Mouse (Mus musculus) embryonic facial prominence, embryonic 14.5 days (tissue): ENCODE data around the gene Gm44579. TPM values are rescaled to one million over a fixed set of nuclear protein-coding genes. Genes with fewer than 3 reads are reported as not detected.

Source experiments
- ATAC-seq: fragments of 200-750 bp; cut with Nextera tagmentation; 2 replicates; pipeline ENCODE4 v1.8.0; 2017; ENCODE audit warnings: low read depth, moderate number of reproducible peaks, moderate TSS enrichment
- DNase-seq: peaks from one replicate; pipeline ENCODE4 v3.0.0-alpha.2; 2015; ENCODE audit warnings: low spot score
- H3K27ac ChIP-seq: fragments of 300-500 bp; sonication (generic); replicated peaks from 2 replicates; pipeline ENCODE4 v1.5.1; 2014; ENCODE audit warnings: low read depth, mild to moderate bottlenecking, low read length, moderate library complexity
- H3K27me3 ChIP-seq: fragments of 300-500 bp; sonication (generic); replicated peaks from 2 replicates; pipeline ENCODE4 v1.6.1; 2014; ENCODE audit warnings: low read length; ENCODE audit not compliant: control insufficient read depth, insufficient read depth
- H3K36me3 ChIP-seq: fragments of 300-500 bp; sonication (generic); 2 replicates; pipeline ENCODE4 v1.6.1; 2014; ENCODE audit warnings: low read length, mixed read lengths; ENCODE audit not compliant: control insufficient read depth, insufficient read depth
- H3K4me1 ChIP-seq: fragments of 300-500 bp; sonication (generic); 2 replicates; pipeline ENCODE4 v1.6.1; 2014; ENCODE audit warnings: antibody characterized with exemption, low read length; ENCODE audit not compliant: control insufficient read depth, insufficient read depth
- H3K4me2 ChIP-seq: fragments of 300-500 bp; sonication (generic); 2 replicates; pipeline ENCODE4 v1.6.1; 2014; ENCODE audit warnings: low read depth, mild to moderate bottlenecking, low read length, moderate library complexity, mixed read lengths
- H3K4me3 ChIP-seq: fragments of 300-500 bp; sonication (generic); 2 replicates; pipeline ENCODE4 v1.5.1; 2014; ENCODE audit warnings: low read depth, mild to moderate bottlenecking, low read length
- H3K9ac ChIP-seq: fragments of 300-500 bp; sonication (generic); 2 replicates; pipeline ENCODE4 v1.6.1; 2014; ENCODE audit warnings: low read depth, mild to moderate bottlenecking, low read length, moderate library complexity, mixed read lengths
- H3K9me3 ChIP-seq: fragments of 300-500 bp; sonication (generic); 2 replicates; pipeline ENCODE4 v1.6.1; 2016; ENCODE audit warnings: low read length; ENCODE audit not compliant: control insufficient read depth
- WGBS: fragments of 180-500 bp; shearing (Covaris S2); extraction: QIAGEN DNeasy Blood & Tissue Kit; methylation state at CpG from one replicate; pipeline ENCODE4 v1.1.7; 2014; 5-methylcytosine and 5-hydroxymethylcytosine counted together
- polyA plus RNA-seq: library from polyadenylated mRNA; unstranded; fragments of >200 nt; fragmentation: Nextera tagmentation; extraction: Ambion mirVana; gene quantifications from 2 replicates; pipeline ENCODE4 v1.2.1, GENCODE M21; 2014

Gene Gm44579
- not detected in 2 replicates for polyA plus RNA-seq

GRCm38 (mm10) chr15:98220877-98221276 lies at the start of gene Gm44579, which contains the start of gene Olfr287:
Gene Gm44579 (minus strand): TSS chr15:98220977.
Gene Olfr287 (minus strand): TSS chr15:98221056.
- Histone ChIP-seq H3K4me3 (no peak within 1 kb of the TSS), H3K27ac (no peak within 1 kb of the TSS), H3K4me2 (no peak within 1 kb of the TSS), H3K9ac (no peak within 1 kb of the TSS), H3K27me3 (no peaks in the 10 kb centered on the region), H3K9me3 (no peaks in the 10 kb centered on the region), H3K36me3 (no peaks in the 10 kb centered on the region), H3K4me1 (no peaks in the 10 kb centered on the region)
- ATAC-seq (no peak), DNase-seq (no peak)
- 68% methylated on average over 3 of the region's 4 CpGs for WGBS

- ATAC-seq (no peak), DNase-seq (no peak)
- no peak overlapping the region for H3K9ac ChIP-seq
- no peaks in the 10 kb centered on the region for H3K36me3 ChIP-seq
- H3K9me3 ChIP-seq, result no peaks in the 10 kb centered on the region
- H3K4me3 ChIP-seq, result no peak overlapping the region
- no peak overlapping the region for H3K27ac ChIP-seq
- no peak overlapping the region for H3K4me2 ChIP-seq
- H3K27me3 ChIP-seq, result no peaks in the 10 kb centered on the region
- WGBS, result 81% methylated on average over 7 of the region's 7 CpGs
- no peaks in the 10 kb centered on the region for H3K4me1 ChIP-seq
Observed at GRCm38 (mm10) chr15:98257776-98258175, 37.0 kb upstream of the Gm44579 start.

DNA sequence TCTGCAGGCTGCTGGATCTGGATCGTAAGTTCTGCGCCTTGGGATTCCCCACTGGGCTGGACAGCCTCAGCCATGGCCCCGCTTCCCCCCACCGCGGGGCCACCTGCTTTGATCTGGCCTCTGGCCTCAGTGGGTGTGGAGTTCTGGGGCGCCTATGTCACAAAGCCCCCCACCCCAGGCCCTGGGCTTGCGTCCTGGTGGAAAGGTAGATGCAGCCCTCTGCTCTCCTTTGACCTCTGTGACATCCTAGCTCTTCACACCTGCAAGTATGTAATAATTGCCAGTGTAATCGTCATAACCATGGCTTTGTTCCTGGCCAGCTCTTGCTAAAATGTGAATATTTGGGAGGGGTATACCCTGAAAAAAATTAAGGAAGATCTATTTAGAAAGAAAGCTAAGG lies 36.4 kb upstream of the Gm44579 start, which contains the start of gene H1fnt:
TSS of gene H1fnt (minus strand) at position 101 of the 400 bp plus-strand sequence.
- no peak within 1 kb of the TSS for H3K4me2 ChIP-seq
- WGBS, result 75% methylated on average over 8 of the region's 8 CpGs
- no peaks in the 10 kb centered on the region for H3K36me3 ChIP-seq
- no peak within 1 kb of the TSS for H3K9ac ChIP-seq
- DNase-seq (no peak), ATAC-seq (no peak)
- H3K27me3 ChIP-seq, result no peaks in the 10 kb centered on the region
- H3K9me3 ChIP-seq, result no peaks in the 10 kb centered on the region
- no peak within 1 kb of the TSS for H3K4me3 ChIP-seq
- no peaks in the 10 kb centered on the region for H3K4me1 ChIP-seq
- H3K27ac ChIP-seq, result no peak within 1 kb of the TSS

- H3K27ac ChIP-seq, result no peak overlapping the region
- no peaks in the 10 kb centered on the region for H3K9me3 ChIP-seq
- DNase-seq (no peak), ATAC-seq (no peak)
- no peaks in the 10 kb centered on the region for H3K4me1 ChIP-seq
- H3K9ac ChIP-seq, result no peak overlapping the region
- 92% methylated on average over 13 of the region's 13 CpGs for WGBS
- H3K4me3 ChIP-seq, result no peak overlapping the region
- no peaks in the 10 kb centered on the region for H3K36me3 ChIP-seq
- H3K27me3 ChIP-seq, result no peaks in the 10 kb centered on the region
- H3K4me2 ChIP-seq, result no peak overlapping the region
Observed at GRCm38 (mm10) chr15:98256271-98256670, 35.5 kb upstream of the Gm44579 start.

GRCm38 (mm10) chr15:98235442-98235841 lies 14.7 kb upstream of the Gm44579 start:
- 88% methylated on average over 4 of the region's 4 CpGs for WGBS
- H3K27me3 ChIP-seq, result no peaks in the 10 kb centered on the region
- H3K4me2 ChIP-seq, result no peak overlapping the region
- no peaks in the 10 kb centered on the region for H3K36me3 ChIP-seq
- DNase-seq (no peak), ATAC-seq (no peak)
- no peak overlapping the region for H3K4me3 ChIP-seq
- no peak overlapping the region for H3K9ac ChIP-seq
- H3K27ac ChIP-seq, result no peak overlapping the region
- H3K4me1 ChIP-seq, result no peaks in the 10 kb centered on the region
- H3K9me3 ChIP-seq, result no peaks in the 10 kb centered on the region

GRCm38 (mm10) chr15:98234350-98234749 lies 13.6 kb upstream of the Gm44579 start, which contains the start of gene Olfr286:
Gene Olfr286 (minus strand): TSS chr15:98234450.
- Histone ChIP-seq H3K4me1 (no peaks in the 10 kb centered on the region), H3K4me3 (no peak within 1 kb of the TSS), H3K4me2 (no peak within 1 kb of the TSS), H3K27ac (no peak within 1 kb of the TSS), H3K27me3 (no peaks in the 10 kb centered on the region), H3K9me3 (no peaks in the 10 kb centered on the region), H3K36me3 (no peaks in the 10 kb centered on the region), H3K9ac (no peak within 1 kb of the TSS)
- DNase-seq (no peak), ATAC-seq (no peak)
- 79% methylated on average over 4 of the region's 4 CpGs for WGBS

DNA sequence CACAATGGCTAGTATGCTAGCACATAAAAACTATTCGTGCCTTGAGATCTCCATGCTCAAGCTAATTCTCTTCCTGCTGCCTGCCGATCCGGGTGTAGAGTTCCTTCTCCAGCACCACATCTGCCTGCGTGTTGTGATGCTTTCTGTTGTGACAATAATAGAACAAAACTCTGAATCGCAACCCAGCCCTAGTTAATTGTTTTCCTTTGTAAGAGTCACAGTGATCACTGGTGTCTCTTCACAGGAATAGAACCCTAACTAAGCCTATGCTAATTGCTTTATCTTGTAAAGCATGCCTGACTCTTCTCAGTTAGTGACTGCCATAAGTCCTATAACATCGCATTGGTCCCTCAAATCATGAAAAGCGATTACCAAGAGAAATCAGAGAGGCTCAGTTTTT lies 5.3 kb upstream of the Gm44579 start:
- ATAC-seq, result no peak
- Histone ChIP-seq H3K9ac (no peak overlapping the region), H3K9me3 (no peaks in the 10 kb centered on the region), H3K27me3 (no peaks in the 10 kb centered on the region), H3K36me3 (no peaks in the 10 kb centered on the region), H3K27ac (no peak overlapping the region), H3K4me1 (no peaks in the 10 kb centered on the region), H3K4me3 (no peak overlapping the region), H3K4me2 (no peak overlapping the region)
- no peak for DNase-seq
- WGBS, result 69% methylated on average over 7 of the region's 7 CpGs

- H3K4me1 ChIP-seq, result no peaks in the 10 kb centered on the region
- ATAC-seq (no peak), DNase-seq (no peak)
- H3K27ac ChIP-seq, result no peak overlapping the region
- H3K4me2 ChIP-seq, result no peak overlapping the region
- H3K9me3 ChIP-seq, result no peaks in the 10 kb centered on the region
- WGBS, result 44% methylated on average over 16 of the region's 16 CpGs
- no peaks in the 10 kb centered on the region for H3K27me3 ChIP-seq
- no peak overlapping the region for H3K9ac ChIP-seq
- H3K36me3 ChIP-seq, result no peaks in the 10 kb centered on the region
- no peak overlapping the region for H3K4me3 ChIP-seq
Observed at GRCm38 (mm10) chr15:98225610-98226009, 4.8 kb upstream of the Gm44579 start.

GRCm38 (mm10) chr15:98222377-98222776 lies 1.6 kb upstream of the Gm44579 start:
- Histone ChIP-seq H3K27me3 (no peaks in the 10 kb centered on the region), H3K36me3 (no peaks in the 10 kb centered on the region), H3K4me1 (no peaks in the 10 kb centered on the region), H3K9me3 (no peaks in the 10 kb centered on the region), H3K9ac (no peak overlapping the region), H3K27ac (no peak overlapping the region), H3K4me3 (no peak overlapping the region), H3K4me2 (no peak overlapping the region)
- no peak for DNase-seq
- ATAC-seq, result no peak
